Mouse (Mus musculus) inflammation-experienced regulatory T-cells (primary cell): Measurements from ENCODE around the gene Lman2l. TPM values are rescaled to one million over a fixed set of nuclear protein-coding genes. Genes with fewer than 3 reads are reported as not detected.

Source experiments
- polyA plus RNA-seq, 2 experiments: library from polyadenylated mRNA; unstranded; fragments of 100-300 nt; shearing (Covaris generic); gene quantifications; one replicate each; pipeline ENCODE4 v1.2.1; 2017

Lman2l gene
- 10 to 100 TPM; 27.8 to 30.6 TPM for polyA plus RNA-seq

DNA sequence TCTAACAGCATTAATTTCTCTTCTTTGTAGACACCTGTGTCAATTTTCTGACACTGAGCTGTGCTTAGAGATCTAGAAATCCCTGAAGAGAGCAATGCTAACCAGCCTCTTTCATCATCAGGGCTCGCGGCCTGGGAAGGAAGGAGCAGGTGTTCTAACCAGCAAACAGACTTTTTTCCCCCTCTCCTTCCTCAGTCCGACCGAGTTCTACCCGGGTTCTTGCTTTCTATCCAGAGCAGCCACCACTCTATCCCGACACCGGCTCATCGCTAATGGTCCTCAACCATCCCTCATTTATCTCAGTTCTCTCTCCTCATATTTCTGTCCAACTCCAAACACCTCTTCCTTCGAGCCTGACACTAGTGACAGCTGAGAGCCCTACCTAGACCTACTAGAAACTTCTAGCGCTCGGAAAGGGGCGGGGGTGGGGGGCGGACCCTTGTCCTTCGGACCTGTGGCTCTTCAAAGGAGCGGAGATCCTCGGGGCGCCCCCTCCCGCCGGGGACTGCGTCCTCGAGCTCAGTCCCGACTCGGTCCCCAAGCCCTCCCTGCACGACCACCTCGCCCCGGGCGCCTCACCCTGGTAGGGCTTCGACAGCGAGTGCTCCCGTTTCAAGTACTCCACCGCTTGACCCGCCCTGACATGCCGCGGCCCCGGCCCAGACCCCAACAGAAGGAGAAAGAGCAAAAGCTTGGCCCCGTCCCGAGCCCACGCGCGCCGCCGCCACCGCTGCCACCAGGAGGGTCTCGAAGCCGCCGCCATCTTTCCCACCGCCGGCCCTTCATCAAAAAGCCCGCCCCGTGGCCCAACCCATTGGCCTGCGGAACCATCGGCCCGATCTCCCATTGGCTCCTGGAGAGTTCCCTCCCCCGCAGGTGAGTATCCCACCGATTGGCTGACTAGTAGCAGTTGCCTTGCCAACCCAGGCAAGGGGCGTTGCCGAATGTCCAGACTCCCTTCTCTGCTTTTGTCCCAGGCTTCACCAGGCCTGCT lies at the start of gene Lman2l:
TSS of gene Lman2l (minus strand) at position 801 of the 994 bp plus-strand sequence.

GRCm38 (mm10) chr1:36471181-36472105 lies 26.4 kb upstream of the Lman2l start, which contains the start of gene Cnnm4:
Gene Cnnm4, plus strand, starts transcription at chr1:36471620.

DNA sequence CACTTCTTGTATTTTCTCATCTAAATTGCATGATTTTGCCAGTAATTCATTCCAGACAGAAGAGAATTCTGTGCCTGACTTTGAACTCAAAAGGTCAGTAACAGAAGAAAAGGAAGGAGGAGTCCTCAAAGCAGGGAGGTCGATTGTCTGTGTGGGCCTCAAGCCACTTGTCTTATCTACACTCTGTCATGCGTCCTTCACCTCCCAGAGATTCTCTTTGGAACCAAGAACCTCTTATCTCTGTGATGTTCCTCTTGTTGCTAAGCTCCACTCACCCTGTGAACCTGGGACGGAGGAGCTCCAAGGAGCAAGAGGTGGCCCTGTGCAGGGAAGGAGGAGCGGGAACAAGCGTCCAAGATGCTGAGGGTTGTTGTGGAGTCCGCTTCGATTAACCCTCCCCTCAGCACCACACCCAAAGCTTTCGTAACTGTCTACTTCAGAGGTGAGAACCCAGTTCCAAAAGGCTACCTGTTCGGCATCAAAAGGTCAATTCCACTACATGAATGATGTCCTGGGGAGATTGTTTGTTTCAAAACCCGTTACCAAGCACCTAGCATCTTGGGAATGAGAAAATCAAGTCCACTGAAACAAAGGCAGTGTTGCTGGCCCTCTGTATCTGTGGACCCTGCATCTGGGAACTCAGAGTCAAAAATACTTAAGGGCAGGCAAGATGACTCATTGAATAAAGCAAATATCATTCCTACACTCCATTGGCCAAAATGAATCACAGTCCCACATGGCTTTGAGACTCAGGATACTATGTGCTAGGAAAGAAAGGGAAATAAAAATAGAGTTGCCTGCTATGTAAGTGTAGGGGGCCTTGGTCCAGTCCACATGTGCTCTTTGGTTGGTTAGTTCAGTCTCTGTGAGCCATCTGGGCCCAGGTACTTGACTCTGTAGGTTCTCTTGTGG lies 72.9 kb downstream of the Lman2l start, which contains the start of gene Fer1l5:
TSS of gene Fer1l5 (plus strand) at position 358 of the 912 bp plus-strand sequence.

Other genes with a start within 250 kb of the Lman2l start
- 100 to 1,000 TPM in 1 of 2 experiments, 10 to 100 TPM in 1; 78.9 to 103 TPM for gene Uggt1, start 200.6 kb downstream of the Lman2l start, polyA plus RNA-seq
- gene Neurl3, start 170.6 kb downstream of the Lman2l start, polyA plus RNA-seq: 100 to 1,000 TPM; 118 to 129 TPM
- gene Arid5a, start 137.5 kb downstream of the Lman2l start, polyA plus RNA-seq: 100 to 1,000 TPM; 103 to 151 TPM
- gene Kansl3, start 76.1 kb downstream of the Lman2l start, polyA plus RNA-seq: 10 to 100 TPM; 50.8 to 75.9 TPM
- gene Fer1l5, start 73.0 kb downstream of the Lman2l start, polyA plus RNA-seq: 1 to 10 TPM; 1.2 to 2.5 TPM
- 1 to 10 TPM; 2.4 to 3.1 TPM for gene Cnnm4, start 26.3 kb upstream of the Lman2l start, polyA plus RNA-seq
- 10 to 100 TPM; 37.2 to 37.5 TPM for gene Cnnm3, start 66.6 kb upstream of the Lman2l start, polyA plus RNA-seq
- gene Ankrd23, start 91.6 kb upstream of the Lman2l start, polyA plus RNA-seq: 10 to 100 TPM; 23.2 to 33.0 TPM
- gene Gm42417, start 94.2 kb upstream of the Lman2l start, polyA plus RNA-seq: 1 to 10 TPM in 1 of 2 experiments, not detected in 1; 2.4 TPM
- 10 to 100 TPM; 27.3 to 32.9 TPM for gene Ankrd39, start 102.2 kb upstream of the Lman2l start, polyA plus RNA-seq
- gene Sema4c, start 113.1 kb upstream of the Lman2l start, polyA plus RNA-seq: 1 to 10 TPM; 1.4 to 2.0 TPM
- gene Fam178b, start 237.9 kb upstream of the Lman2l start, polyA plus RNA-seq: 1 to 10 TPM in 1 of 2 experiments, not detected in 1; 1.5 TPM
- gene Cox5b, start 246.2 kb upstream of the Lman2l start, polyA plus RNA-seq: 100 to 1,000 TPM; 434 to 442 TPM